Mouse (Mus musculus) bone marrow, adult 2 months (tissue): ENCODE results near the gene Ddost. TPM values are rescaled to one million over a fixed set of nuclear protein-coding genes. Genes with fewer than 3 reads are reported as not detected.

Source experiments
- H3K27ac ChIP-seq: fragments of 200-500 bp; 2 replicates; pipeline ENCODE4 v1.5.1; 2012; ENCODE audit warnings: low read depth, mild to moderate bottlenecking, control low read depth, inconsistent platforms, low read length; ENCODE audit not compliant: control insufficient read depth, poor library complexity, insufficient read depth
- H3K4me1 ChIP-seq: fragments of 200-500 bp; 2 replicates; pipeline ENCODE4 v1.6.1; 2011; ENCODE audit warnings: low read length; ENCODE audit not compliant: control insufficient read depth, insufficient read depth
- H3K4me3 ChIP-seq: fragments of 200-500 bp; replicated peaks from 2 replicates; pipeline ENCODE3; 2011; ENCODE audit warnings: mild to moderate bottlenecking, low read depth, low read length, control low read depth; ENCODE audit not compliant: control insufficient read depth
- CTCF ChIP-seq: fragments of 200-500 bp; IDR thresholded peaks from 2 replicates; pipeline ENCODE4 v1.5.1; 2011; ENCODE audit warnings: low read length, control low read depth; ENCODE audit not compliant: control insufficient read depth, insufficient read depth
- POLR2A ChIP-seq: fragments of 200-500 bp; IDR thresholded peaks from 2 replicates; pipeline ENCODE4 v1.6.1; 2011; ENCODE audit warnings: low read depth, mild to moderate bottlenecking, control low read depth, low read length, borderline replicate concordance; ENCODE audit not compliant: control insufficient read depth
- WGBS: fragments of 180-500 bp; shearing (Covaris S2); methylation state at CpG from one replicate; pipeline ENCODE4 v1.1.7; 2018; 5-methylcytosine and 5-hydroxymethylcytosine counted together
- polyA plus RNA-seq: library from polyadenylated mRNA; stranded (reverse); fragments of >200 nt; gene quantifications from 2 replicates; pipeline ENCODE4 v1.2.4, GENCODE M21; 2011; ENCODE audit warnings: low replicate concordance; ENCODE audit not compliant: missing spikeins, insufficient read depth, insufficient read length

The Ddost gene
- 31.4 and 64.8 TPM in 2 replicates for polyA plus RNA-seq

DNA sequence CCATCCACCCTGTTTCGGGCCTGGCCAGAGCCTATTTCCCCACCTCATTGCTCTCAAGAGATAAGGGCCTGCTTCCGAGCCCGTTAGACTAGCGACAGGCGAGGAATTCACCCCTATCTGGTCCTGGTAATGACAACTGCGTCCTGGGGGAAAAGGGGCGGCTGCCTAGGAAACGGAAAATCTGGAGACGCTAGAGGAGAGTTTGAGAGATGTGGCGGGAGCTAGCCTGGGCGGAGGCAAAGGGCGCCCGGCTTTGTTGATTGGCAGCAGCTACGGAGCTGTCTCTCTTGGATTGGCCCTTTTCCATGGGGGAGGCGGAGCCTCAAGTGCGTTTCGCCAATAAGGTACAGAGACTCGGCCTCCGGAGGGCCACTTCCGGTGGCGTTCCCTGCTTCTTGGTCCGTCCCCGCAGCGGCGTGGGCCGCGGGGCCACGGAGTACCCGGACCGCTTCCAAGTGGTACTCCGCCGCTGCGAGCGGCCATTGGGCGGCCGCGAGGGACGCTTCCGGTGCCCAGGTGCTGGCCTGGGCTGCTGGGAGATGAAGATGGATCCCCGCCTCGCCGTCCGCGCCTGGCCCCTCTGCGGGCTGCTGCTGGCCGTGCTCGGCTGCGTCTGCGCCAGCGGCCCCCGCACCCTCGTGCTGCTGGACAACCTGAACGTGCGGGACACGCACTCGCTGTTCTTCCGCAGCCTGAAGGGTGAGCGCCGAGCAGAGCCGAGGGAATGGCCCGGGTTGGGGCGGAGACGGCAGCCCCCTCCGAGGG, at the start of gene Ddost:
Gene Ddost, plus strand, starts transcription at position 391 of the 765 bp plus-strand sequence.
- Histone ChIP-seq H3K4me3 (peak within 1 kb of the TSS; percentile 93), H3K4me1 (peaks cover 3% of the 10 kb centered on the region; the same call in 1 of the 2 replicates), H3K27ac (peak within 1 kb of the TSS; percentile 72)
- no peak for TF ChIP-seq CTCF
- TF ChIP-seq POLR2A: peak; percentile 66; the same call in 1 of the 2 replicates
- under 1% methylated on average over 64 of the region's 64 CpGs for WGBS

- TF ChIP-seq POLR2A (no peak), CTCF (no peak)
- no peak overlapping the region for H3K4me3 ChIP-seq
- H3K4me1 ChIP-seq: peaks cover 9% of the 10 kb centered on the region; the same call in 1 of the 2 replicates
- peak overlapping the region; percentile 51 for H3K27ac ChIP-seq
- WGBS: 7% methylated on average over 22 of the region's 22 CpGs
Measured at GRCm38 (mm10) chr4:138257116-138257687, 47.3 kb upstream of the Ddost start.

GRCm38 (mm10) chr4:138258663-138259062, 45.9 kb upstream of the Ddost start:
- 42% methylated on average over 7 of the region's 7 CpGs for WGBS

GRCm38 (mm10) chr4:138259482-138259881, 45.0 kb upstream of the Ddost start:
- TF ChIP-seq POLR2A: no peak
- no peak for TF ChIP-seq CTCF
- WGBS: 3% methylated on average over 5 of the region's 5 CpGs
- Histone ChIP-seq H3K4me3 (no peak overlapping the region), H3K27ac (peak overlapping the region; percentile 23), H3K4me1 (peaks cover 9% of the 10 kb centered on the region; the same call in 1 of the 2 replicates)

More at GRCm38 (mm10) chr4:138258663-138259062, 45.9 kb upstream of the Ddost start:
- H3K4me1 ChIP-seq: peaks cover 9% of the 10 kb centered on the region; the same call in 1 of the 2 replicates
- no peak overlapping the region for H3K4me3 ChIP-seq
- TF ChIP-seq CTCF: no peak
- TF ChIP-seq POLR2A: no peak
- H3K27ac ChIP-seq: peak overlapping the region; percentile 23

DNA sequence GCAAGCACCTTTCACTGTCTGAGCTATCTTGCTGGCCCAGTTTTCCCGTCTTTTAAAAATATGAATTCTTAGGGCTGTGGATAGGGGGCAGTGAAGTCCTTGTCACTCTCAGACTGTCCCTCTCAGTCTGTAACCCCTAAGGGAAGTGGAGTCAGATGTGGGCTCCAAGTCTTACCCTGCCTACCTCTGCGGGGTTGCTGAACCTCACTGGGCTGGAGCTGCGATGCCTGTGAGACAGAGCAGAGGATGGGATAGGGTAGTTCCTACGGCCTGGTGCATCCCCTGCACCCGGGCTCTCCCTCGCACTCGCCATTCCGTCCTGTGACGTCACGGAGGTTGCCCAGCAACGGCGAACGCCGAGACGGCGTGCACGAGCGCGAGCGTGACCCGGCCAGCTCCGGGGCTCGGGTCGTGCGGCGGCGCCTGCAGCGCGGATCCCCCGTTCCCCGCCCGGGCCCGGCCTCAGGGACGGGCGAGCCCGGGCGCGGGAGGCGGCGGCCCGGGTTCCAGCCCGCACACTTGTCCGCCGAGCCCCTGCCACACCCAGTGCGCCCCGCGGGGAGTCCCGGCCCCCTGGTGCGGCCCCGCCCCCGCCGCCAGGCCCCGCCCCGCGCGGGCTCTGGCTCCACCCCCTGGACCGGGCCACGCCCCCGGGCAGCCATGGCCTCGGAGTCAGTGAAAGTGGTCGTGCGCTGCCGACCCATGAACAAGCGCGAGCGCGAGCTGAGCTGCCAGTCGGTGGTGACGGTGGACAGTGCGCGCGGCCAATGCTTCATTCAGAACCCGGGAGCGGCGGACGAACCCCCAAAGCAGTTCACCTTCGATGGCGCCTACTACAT, 42.5 kb upstream of the Ddost start:
- H3K4me1 ChIP-seq: peaks cover 9% of the 10 kb centered on the region; the same call in 1 of the 2 replicates
- TF ChIP-seq POLR2A: peak; percentile 30; the same call in 1 of the 2 replicates
- TF ChIP-seq CTCF: no peak
- H3K27ac ChIP-seq: no peak overlapping the region
- peak overlapping the region; percentile 76 for H3K4me3 ChIP-seq
- WGBS: under 1% methylated on average over 78 of the region's 78 CpGs

GRCm38 (mm10) chr4:138267869-138268268, 36.7 kb upstream of the Ddost start:
- Histone ChIP-seq H3K4me3 (no peak overlapping the region), H3K4me1 (no peaks in the 10 kb centered on the region; the same call in 1 of the 2 replicates), H3K27ac (no peak overlapping the region)
- no peak for TF ChIP-seq POLR2A
- no peak for TF ChIP-seq CTCF
- WGBS: 85% methylated on average over 10 of the region's 10 CpGs

DNA sequence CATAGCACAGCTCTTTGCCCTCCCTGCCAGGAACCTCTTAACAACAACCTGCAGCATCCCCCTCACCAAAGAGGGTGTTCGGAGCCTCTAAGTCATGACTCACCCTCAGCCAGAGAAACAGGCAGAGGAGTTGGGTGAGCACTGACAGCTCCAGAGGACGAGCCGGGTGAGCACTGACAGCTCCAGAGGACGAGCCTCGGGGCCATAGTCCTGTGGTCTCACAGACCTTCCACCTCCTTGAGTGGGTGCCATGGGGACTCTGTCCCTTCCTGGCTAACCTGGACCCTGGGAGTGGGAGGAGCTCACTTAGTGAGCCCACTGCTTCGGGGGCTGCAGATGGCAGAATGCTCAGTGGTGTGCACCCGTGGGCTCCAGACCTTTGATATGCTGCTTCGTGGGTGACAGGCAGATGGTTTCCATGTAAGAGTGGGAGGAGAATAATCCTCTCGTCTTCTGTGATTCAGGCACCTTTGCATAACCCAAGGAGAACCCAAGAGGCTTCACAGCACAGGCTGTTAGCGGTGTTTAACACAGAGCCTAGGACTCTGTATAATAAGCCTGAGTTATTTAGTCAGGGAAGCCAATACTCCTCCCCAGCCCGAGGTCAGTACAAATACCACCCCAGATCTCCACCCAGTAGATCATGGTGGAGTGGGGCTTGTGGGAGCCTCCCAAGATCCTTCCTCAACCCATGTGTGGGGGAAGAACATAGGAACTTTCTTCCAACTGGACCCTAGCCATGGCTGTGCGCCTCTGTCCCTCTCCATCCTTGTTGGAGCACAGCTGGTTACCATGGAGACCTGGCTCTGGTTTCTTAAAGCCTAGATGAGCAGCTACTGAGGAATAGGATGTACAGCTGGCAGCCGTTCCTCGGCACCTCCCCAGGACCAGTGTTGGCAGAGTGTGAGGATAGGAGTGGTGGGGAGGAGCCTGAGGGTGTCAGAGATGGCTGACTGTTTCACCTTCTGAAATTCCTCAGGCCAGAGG, 32.2 kb upstream of the Ddost start:
- H3K4me1 ChIP-seq: no peaks in the 10 kb centered on the region; the same call in 1 of the 2 replicates
- no peak overlapping the region for H3K4me3 ChIP-seq
- H3K27ac ChIP-seq: no peak overlapping the region; the same call in 1 of the 2 replicates
- TF ChIP-seq POLR2A (no peak), CTCF (no peak)
- 82% methylated on average over 14 of the region's 14 CpGs for WGBS
